7 mouse cellular contexts compared by ENCODE assay signal in the genomic region with DNA sequence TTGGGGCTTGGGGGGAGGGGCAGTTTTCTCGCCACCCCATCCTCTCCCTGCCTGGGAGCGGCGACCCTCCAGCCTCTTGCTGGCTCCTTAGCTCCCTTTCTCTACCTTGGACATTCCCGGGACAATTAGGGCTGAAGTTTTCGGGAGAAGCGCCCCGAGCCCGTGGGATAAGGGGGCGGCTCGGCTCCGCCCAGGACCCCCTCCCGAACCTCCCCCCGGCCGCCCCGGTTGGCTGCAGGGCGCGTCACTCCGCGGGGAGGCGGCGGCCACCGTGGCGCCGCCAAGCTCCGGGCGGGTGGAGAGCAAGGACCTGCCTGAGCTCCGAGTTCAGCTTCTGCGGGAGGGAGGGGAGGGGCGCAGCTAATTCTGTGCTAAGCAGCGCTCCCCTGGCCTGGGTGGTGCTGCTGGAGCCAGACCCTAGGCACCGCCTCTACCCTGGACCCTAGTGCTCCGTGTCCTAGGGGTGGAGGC. TPM values are rescaled to one million over a fixed set of nuclear protein-coding genes. Genes with fewer than 3 reads are reported as not detected.
DNase-seq lines count a peak whose midpoint lies in the region; ATAC-seq lines count a peak whose summit lies in the region.

No protein-coding gene starts in this region.

- peak; percentile 91 for DNase-seq in R1 (ENCODE audit: low read depth, low spot score)
- peak; percentile 27 for DNase-seq in cerebellum, adult 9-11 months
- DNase-seq in heart, adult 9 months (ENCODE audit: low spot score in 2 of 2) = peak; percentile 20 to 30
- peak; percentile 86 to 88 for DNase-seq in kidney, adult 8-10 months
- DNase-seq in limb, embryonic 11.5 days (ENCODE audit: low spot score) = peak; percentile 87
- no peak for DNase-seq in B cell, adult 2 months

- peak overlapping the region; percentile 81 for H3K4me3 ChIP-seq in limb, embryonic 11.5 days (ENCODE audit: low read depth, low read length)
- peak overlapping the region; percentile 54 for H3K4me3 ChIP-seq in neural tube, embryonic 15.5 days (replicated peaks)

- H3K9me3 ChIP-seq in limb, embryonic 11.5 days (ENCODE audit: control insufficient read depth, low read length) = no peaks in the 10 kb centered on the region
- H3K9me3 ChIP-seq in neural tube, embryonic 15.5 days (replicated peaks) = no peaks in the 10 kb centered on the region

- no peaks in the 10 kb centered on the region for H3K36me3 ChIP-seq in limb, embryonic 11.5 days (ENCODE audit: control insufficient read depth, insufficient read depth, low read length)
- no peaks in the 10 kb centered on the region for H3K36me3 ChIP-seq in neural tube, embryonic 15.5 days

- peaks cover 5% of the 10 kb centered on the region; the same call in 1 of the 2 replicates for H3K27me3 ChIP-seq in limb, embryonic 11.5 days (ENCODE audit: control insufficient read depth, insufficient read depth, low read length)
- H3K27me3 ChIP-seq in neural tube, embryonic 15.5 days (replicated peaks) = peaks cover 17% of the 10 kb centered on the region; the same call in 1 of the 2 replicates

- peak overlapping the region; percentile 72 for H3K4me2 ChIP-seq in limb, embryonic 11.5 days (ENCODE audit: low read depth, severe bottlenecking)
- peak overlapping the region; percentile 90 for H3K4me2 ChIP-seq in neural tube, embryonic 15.5 days

- peak overlapping the region; percentile 99 for H3K27ac ChIP-seq in limb, embryonic 11.5 days (replicated peaks; ENCODE audit: low read depth, low read length)
- H3K27ac ChIP-seq in neural tube, embryonic 15.5 days (replicated peaks) = peak overlapping the region; percentile 90

- ATAC-seq in limb, embryonic 11.5 days (ENCODE audit: insufficient number of reproducible peaks, low FRiP score, low TSS enrichment, low read depth) = peak; percentile 75
- peak; percentile 76 for ATAC-seq in neural tube, embryonic 15.5 days (ENCODE audit: low FRiP score)

- peaks cover 3% of the 10 kb centered on the region; the same call in 1 of the 2 replicates for H3K4me1 ChIP-seq in limb, embryonic 11.5 days (ENCODE audit: control insufficient read depth, insufficient read depth, low read length)
- peaks cover 58% of the 10 kb centered on the region for H3K4me1 ChIP-seq in neural tube, embryonic 15.5 days

- H3K9ac ChIP-seq in limb, embryonic 11.5 days (ENCODE audit: low read length) = peak overlapping the region; percentile 99
- peak overlapping the region; percentile 61 for H3K9ac ChIP-seq in neural tube, embryonic 15.5 days (replicated peaks)

- WGBS in limb, embryonic 11.5 days = 0% methylated on average over 15 of the region's 32 CpGs
- WGBS in neural tube, embryonic 15.5 days = under 1% methylated on average over 31 of the region's 32 CpGs

RNA-seq across cellular contexts. Expression of a gene that starts 0.6 kb away (rescaled TPM):
- 30.0 and 30.4 TPM in 2 replicates for polyA plus RNA-seq in limb, embryonic 11.5 days (2014; fragmentation: Nextera tagmentation; extraction: Ambion mirVana)
- polyA plus RNA-seq in neural tube, embryonic 15.5 days (2015; fragmentation: Nextera tagmentation; extraction: Ambion mirVana) = 11.6 and 11.7 TPM in 2 replicates

Comparison
In these comparisons a context has a peak if more than half of its experiments do, and no peak if none do; other contexts are left out.
1. DNase-seq: peak in R1 (single experiment), cerebellum, adult 9-11 months (single experiment), heart, adult 9 months (2 of 2), kidney, adult 8-10 months (2 of 2) and limb, embryonic 11.5 days (single experiment); none in B cell, adult 2 months (0 of 2).